Mouse (Mus musculus) MEL (cell line): ENCODE results near the gene Ovch2. TPM values are rescaled to one million over a fixed set of nuclear protein-coding genes. Genes with fewer than 3 reads are reported as not detected.

Source experiments
- DNase-seq: peaks from one replicate; pipeline ENCODE4 v3.0.0; 2011; ENCODE audit warnings: low read depth, low spot score
- H3K27ac ChIP-seq: 2 replicates; pipeline ENCODE4 v1.5.1; 2012; ENCODE audit warnings: low read depth, mild to moderate bottlenecking, control low read depth, low read length, moderate library complexity; ENCODE audit not compliant: control insufficient read depth
- H3K27me3 ChIP-seq, 2 experiments: fragments of 150-350 bp in 1 of 2; sonication (generic) in 1 of 2; 2 replicates each; pipeline ENCODE4 v1.6.1; 2012; ENCODE audit warnings: low read length in 2 of 2, mild to moderate bottlenecking in 2 of 2, improper control_type of control experiment in 1 of 2, moderate library complexity in 1 of 2; ENCODE audit not compliant: insufficient read depth in 2 of 2, control insufficient read depth in 1 of 2
- H3K36me3 ChIP-seq, 2 experiments: 2 replicates each; pipeline ENCODE4 v1.6.1; 2012 to 2014; ENCODE audit warnings: low read length in 2 of 2, improper control_type of control experiment in 1 of 2, inconsistent platforms in 1 of 2, mild to moderate bottlenecking in 1 of 2; ENCODE audit not compliant: insufficient read depth in 2 of 2, control insufficient read depth in 1 of 2
- H3K4me1 ChIP-seq, 2 experiments: fragments of 150-350 bp in 1 of 2; sonication (generic) in 1 of 2; 2 replicates each; pipeline ENCODE4 v1.6.1; 2012; ENCODE audit warnings: low read length in 2 of 2, improper control_type of control experiment in 1 of 2, mild to moderate bottlenecking in 1 of 2; ENCODE audit not compliant: insufficient read depth in 2 of 2, control insufficient read depth in 1 of 2
- H3K4me3 ChIP-seq, 2 experiments: fragments of 150-350 bp in 1 of 2; sonication (generic) in 1 of 2; 2 replicates each; pipeline ENCODE4 v1.5.1; 2012; ENCODE audit warnings: low read depth in 2 of 2, low read length in 2 of 2, mild to moderate bottlenecking in 2 of 2, moderate library complexity in 2 of 2, control low read depth in 1 of 2, improper control_type of control experiment in 1 of 2; ENCODE audit not compliant: control insufficient read depth in 1 of 2, insufficient read depth in 1 of 2
- H3K79me2 ChIP-seq: 2 replicates; pipeline ENCODE4 v1.6.1; 2012; ENCODE audit warnings: mild to moderate bottlenecking, low read length, moderate library complexity; ENCODE audit not compliant: control insufficient read depth, poor library complexity, insufficient read depth
- H3K9ac ChIP-seq: 2 replicates; pipeline ENCODE4 v1.6.1; 2012; ENCODE audit warnings: low read depth, mild to moderate bottlenecking, control low read depth, low read length, moderate library complexity; ENCODE audit not compliant: control insufficient read depth, poor library complexity, severe bottlenecking
- H3K9me3 ChIP-seq: fragments of 150-350 bp; sonication (generic); replicated peaks from 2 replicates; pipeline ENCODE4 v1.6.1; 2012; ENCODE audit warnings: mild to moderate bottlenecking, low read length, improper control_type of control experiment, moderate library complexity; ENCODE audit not compliant: insufficient read depth
- BHLHE40 ChIP-seq: IDR thresholded peaks from 2 replicates; pipeline ENCODE4 v1.6.1; 2012; ENCODE audit warnings: low read depth, mild to moderate bottlenecking, inconsistent platforms, low read length, improper control_type of control experiment, borderline replicate concordance
- CTCF ChIP-seq, 3 experiments: IDR thresholded peaks in 2 of 3; conservative IDR thresholded peaks in 1 of 3; 2 replicates each; pipeline ENCODE4 v1.5.1; 2011 to 2012; ENCODE audit warnings: low read length in 3 of 3, low read depth in 2 of 3, mild to moderate bottlenecking in 2 of 3, improper control_type of control experiment in 1 of 3, inconsistent platforms in 1 of 3, mixed read lengths in 1 of 3, moderate library complexity in 1 of 3; ENCODE audit not compliant: control insufficient read depth in 1 of 3, insufficient read depth in 1 of 3, poor library complexity in 1 of 3, severe bottlenecking in 1 of 3
- E2F4 ChIP-seq: IDR thresholded peaks from 2 replicates; pipeline ENCODE4 v1.6.1; 2011; ENCODE audit warnings: low read depth, low read length, improper control_type of control experiment, borderline replicate concordance
- ELF1 ChIP-seq: IDR thresholded peaks from 2 replicates; pipeline ENCODE4 v1.6.1; 2014; ENCODE audit warnings: low read depth, mild to moderate bottlenecking, inconsistent platforms, low read length, improper control_type of control experiment, moderate library complexity
- ETS1 ChIP-seq: IDR thresholded peaks from 2 replicates; pipeline ENCODE4 v1.6.1; 2012; ENCODE audit warnings: low read depth, mild to moderate bottlenecking, inconsistent platforms, low read length, improper control_type of control experiment, moderate library complexity
- GABPA ChIP-seq: IDR thresholded peaks from 2 replicates; pipeline ENCODE4 v1.6.1; 2012; ENCODE audit warnings: low read depth, mild to moderate bottlenecking, inconsistent platforms, low read length, improper control_type of control experiment, moderate library complexity
- KAT2A ChIP-seq: conservative IDR thresholded peaks from 2 replicates; pipeline ENCODE4 v1.6.1; 2012; ENCODE audit warnings: low read depth, low read length, improper control_type of control experiment, inconsistent platforms
- MAX ChIP-seq: IDR thresholded peaks from 2 replicates; pipeline ENCODE4 v1.6.1; 2011; ENCODE audit warnings: low read length, improper control_type of control experiment
- MAZ ChIP-seq: IDR thresholded peaks from 2 replicates; pipeline ENCODE4 v1.6.1; 2012; ENCODE audit warnings: low read depth, mild to moderate bottlenecking, inconsistent platforms, low read length, improper control_type of control experiment
- MXI1 ChIP-seq: IDR thresholded peaks from 2 replicates; pipeline ENCODE4 v1.6.1; 2011; ENCODE audit warnings: mild to moderate bottlenecking, low read depth, low read length, improper control_type of control experiment
- MYB ChIP-seq: IDR thresholded peaks from 2 replicates; pipeline ENCODE4 v1.6.1; 2011; ENCODE audit warnings: mild to moderate bottlenecking, low read depth, low read length, improper control_type of control experiment
- MYC ChIP-seq: IDR thresholded peaks from 2 replicates; pipeline ENCODE4 v1.6.1; 2011; ENCODE audit warnings: low read depth, mild to moderate bottlenecking, low read length, improper control_type of control experiment, moderate library complexity
- NELFE ChIP-seq: IDR thresholded peaks from 2 replicates; pipeline ENCODE4 v1.6.1; 2011; ENCODE audit warnings: low read depth, low read length, improper control_type of control experiment
- POLR2A ChIP-seq, 2 experiments: IDR thresholded peaks; 2 replicates each; pipeline ENCODE4 v1.6.1; 2011 to 2012; ENCODE audit warnings: low read length in 2 of 2, mild to moderate bottlenecking in 2 of 2, control low read depth in 1 of 2, improper control_type of control experiment in 1 of 2, low read depth in 1 of 2, moderate library complexity in 1 of 2; ENCODE audit not compliant: control insufficient read depth in 1 of 2, insufficient read depth in 1 of 2, poor library complexity in 1 of 2
- POLR2AphosphoS5 ChIP-seq: IDR thresholded peaks from 2 replicates; pipeline ENCODE4 v1.6.1; 2012; ENCODE audit warnings: low read depth, borderline replicate concordance, mild to moderate bottlenecking, inconsistent platforms, low read length, moderate library complexity, mixed read lengths
- RAD21 ChIP-seq: IDR thresholded peaks from 2 replicates; pipeline ENCODE4 v1.6.1; 2011; ENCODE audit warnings: mild to moderate bottlenecking, low read depth, low read length, improper control_type of control experiment
- RCOR1 ChIP-seq: IDR thresholded peaks from 2 replicates; pipeline ENCODE4 v1.6.1; 2012; ENCODE audit warnings: low read depth, mild to moderate bottlenecking, inconsistent platforms, low read length, improper control_type of control experiment
- SMC3 ChIP-seq: IDR thresholded peaks from 2 replicates; pipeline ENCODE4 v1.6.1; 2011; ENCODE audit warnings: low read depth, low read length, improper control_type of control experiment
- TBP ChIP-seq: IDR thresholded peaks from 2 replicates; pipeline ENCODE4 v1.8.0; 2011; ENCODE audit warnings: low read depth, low read length, improper control_type of control experiment
- TCF12 ChIP-seq: IDR thresholded peaks from 2 replicates; pipeline ENCODE4 v1.6.1; 2014; ENCODE audit warnings: low read depth, mild to moderate bottlenecking, inconsistent platforms, low read length, improper control_type of control experiment, moderate library complexity
- USF1 ChIP-seq: IDR thresholded peaks from 2 replicates; pipeline ENCODE4 v1.6.1; 2014; ENCODE audit warnings: low read depth, mild to moderate bottlenecking, inconsistent platforms, low read length, improper control_type of control experiment, moderate library complexity
- USF2 ChIP-seq, 2 experiments: IDR thresholded peaks; 2 replicates each; pipeline ENCODE4 v1.6.1; 2011 to 2012; ENCODE audit warnings: improper control_type of control experiment in 2 of 2, low read length in 2 of 2, borderline replicate concordance in 1 of 2, inconsistent platforms in 1 of 2, low read depth in 1 of 2, mild to moderate bottlenecking in 1 of 2; ENCODE audit not compliant: insufficient read depth in 1 of 2
- ZKSCAN1 ChIP-seq: IDR thresholded peaks from 2 replicates; pipeline ENCODE4 v1.6.1; 2012; ENCODE audit warnings: low read depth, mild to moderate bottlenecking, inconsistent platforms, low read length, improper control_type of control experiment, moderate library complexity
- ZNF384 ChIP-seq: IDR thresholded peaks from 2 replicates; pipeline ENCODE4 v1.6.1; 2012; ENCODE audit warnings: low read depth, mild to moderate bottlenecking, inconsistent platforms, low read length, improper control_type of control experiment
- polyA plus RNA-seq, 2 experiments: library from polyadenylated mRNA; stranded (reverse) in 1 of 2; unstranded in 1 of 2; fragments of >175 nt in 1 of 2; fragments of >200 nt in 1 of 2; gene quantifications; 2 replicates each; pipeline versions ENCODE4 v1.2.1 to v1.2.4; 2012; ENCODE audit warnings: low replicate concordance in 2 of 2, low read depth in 1 of 2; ENCODE audit not compliant: insufficient read length in 2 of 2, insufficient read depth in 1 of 2, missing spikeins in 1 of 2
- total RNA-seq: library from RNA; depleted of rRNA; stranded (reverse); fragments of 300-350 nt; gene quantifications from 2 replicates; pipeline ENCODE4 v1.2.3, GENCODE M21; 2012

Gene Ovch2
- total and polyA plus RNA-seq, 3 experiments: not detected

DNA sequence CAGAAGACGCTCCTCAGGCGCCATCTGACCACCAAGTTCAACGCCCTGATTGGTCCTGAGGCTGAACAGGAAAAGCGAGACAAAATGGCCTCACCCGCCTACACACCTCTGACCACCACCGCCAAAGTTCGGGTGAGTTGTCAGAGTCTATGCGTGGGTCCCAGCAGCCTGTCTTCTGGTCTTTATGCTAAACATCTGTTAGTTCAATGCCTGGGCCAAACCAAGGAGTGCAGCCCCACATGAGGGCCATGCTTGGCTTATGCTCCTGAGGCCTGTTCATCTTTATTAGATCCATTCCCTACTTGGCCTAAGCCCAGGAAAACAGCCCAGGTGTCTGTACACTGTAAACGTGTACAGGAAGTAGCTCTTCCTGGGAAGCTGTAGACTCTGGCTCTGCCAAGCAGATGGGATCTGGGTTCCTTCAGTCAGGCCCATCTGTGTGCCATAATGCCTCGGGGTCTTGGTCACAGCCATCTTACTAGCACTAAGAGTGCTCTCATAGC lies 58.0 kb downstream of the Ovch2 start:
- H3K9me3 ChIP-seq: no peaks in the 10 kb centered on the region
- no peak overlapping the region for H3K27ac ChIP-seq
- TF ChIP-seq USF1 (no peak), KAT2A (no peak), ZNF384 (no peak), MXI1 (no peak), BHLHE40 (no peak), ZKSCAN1 (no peak)
- DNase-seq: no peak
- H3K4me1 ChIP-seq: no peaks in the 10 kb centered on the region
- H3K4me3 ChIP-seq: no peak overlapping the region
- no peaks in the 10 kb centered on the region for H3K27me3 ChIP-seq
- no peak overlapping the region for H3K9ac ChIP-seq
- no peaks in the 10 kb centered on the region for H3K36me3 ChIP-seq
- no peaks in the 10 kb centered on the region for H3K79me2 ChIP-seq

GRCm38 (mm10) chr7:107738726-107739125 lies 62.3 kb downstream of the Ovch2 start:
- no peaks in the 10 kb centered on the region for H3K9me3 ChIP-seq
- no peak overlapping the region for H3K27ac ChIP-seq
- no peak for DNase-seq

DNA sequence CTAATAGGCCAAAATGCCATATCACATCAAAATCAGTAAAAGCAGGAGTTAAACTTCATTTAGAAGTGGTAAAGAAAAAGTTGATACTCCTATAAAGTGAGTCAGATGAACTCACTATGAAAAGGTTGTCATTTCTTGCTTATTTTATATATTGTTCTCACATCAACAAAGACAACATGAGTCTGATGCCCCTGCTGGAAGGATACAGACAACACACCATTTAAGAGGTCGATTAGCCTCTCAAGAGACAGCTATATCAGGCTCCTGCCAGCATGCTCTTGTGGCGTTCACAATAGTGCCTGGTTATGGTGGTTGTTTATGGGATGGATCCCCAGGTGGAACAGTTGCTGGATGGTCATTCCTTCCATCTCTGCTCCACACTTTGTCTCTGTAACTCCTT lies 67.8 kb downstream of the Ovch2 start:
- TF ChIP-seq ETS1 (no peak), RCOR1 (no peak), CTCF (IDR thresholded peaks at IDR 0.05 in 2 of 3, conservative IDR thresholded peaks at IDR 0.05 in 1 of 3; ENCODE audit: control insufficient read depth in 1 of 3, insufficient read depth in 1 of 3, low read depth in 2 of 3, low read length in 3 of 3, poor library complexity in 1 of 3, severe bottlenecking in 1 of 3) (no peak), ELF1 (no peak), MXI1 (no peak), E2F4 (no peak), GABPA (no peak), MAZ (no peak), MYB (no peak), USF1 (no peak), USF2 (IDR thresholded peaks at IDR 0.05; ENCODE audit: borderline replicate concordance in 1 of 2, insufficient read depth in 1 of 2, low read depth in 1 of 2, low read length in 2 of 2) (no peak), MYC (no peak), ZKSCAN1 (no peak), TCF12 (no peak), MAX (no peak)
- no peak overlapping the region for H3K9ac ChIP-seq
- H3K79me2 ChIP-seq: no peaks in the 10 kb centered on the region
- no peaks in the 10 kb centered on the region for H3K4me1 ChIP-seq
- H3K27me3 ChIP-seq: no peaks in the 10 kb centered on the region
- no peak overlapping the region for H3K27ac ChIP-seq
- no peak overlapping the region for H3K4me3 ChIP-seq
- no peaks in the 10 kb centered on the region for H3K9me3 ChIP-seq
- H3K36me3 ChIP-seq: no peaks in the 10 kb centered on the region
- no peak for DNase-seq

More at GRCm38 (mm10) chr7:107738726-107739125, 62.3 kb downstream of the Ovch2 start:
- Histone ChIP-seq H3K27me3 (no peaks in the 10 kb centered on the region), H3K4me1 (no peaks in the 10 kb centered on the region), H3K79me2 (no peaks in the 10 kb centered on the region), H3K36me3 (no peaks in the 10 kb centered on the region), H3K4me3 (no peak overlapping the region), H3K9ac (no peak overlapping the region)
- TF ChIP-seq TCF12 (no peak), CTCF (IDR thresholded peaks at IDR 0.05 in 2 of 3, conservative IDR thresholded peaks at IDR 0.05 in 1 of 3; ENCODE audit: control insufficient read depth in 1 of 3, insufficient read depth in 1 of 3, low read depth in 2 of 3, low read length in 3 of 3, poor library complexity in 1 of 3, severe bottlenecking in 1 of 3) (no peak), TBP (no peak), RAD21 (no peak), MYB (no peak), MAZ (no peak), USF2 (IDR thresholded peaks at IDR 0.05; ENCODE audit: borderline replicate concordance in 1 of 2, insufficient read depth in 1 of 2, low read depth in 1 of 2, low read length in 2 of 2) (no peak), RCOR1 (no peak), SMC3 (no peak), POLR2AphosphoS5 (no peak), MYC (no peak), POLR2A (IDR thresholded peaks at IDR 0.05; ENCODE audit: control insufficient read depth in 1 of 2, insufficient read depth in 1 of 2, low read depth in 1 of 2, low read length in 2 of 2, poor library complexity in 1 of 2) (no peak), ZKSCAN1 (no peak), NELFE (no peak)
